Comparison of ENCODE assay signal across 8 mouse cellular contexts in genomic region chr11:75795321-75795636, GRCm38 (mm10). TPM values are rescaled to one million over a fixed set of nuclear protein-coding genes. Genes with fewer than 3 reads are reported as not detected.
DNase-seq lines count a peak whose midpoint lies in the region; ATAC-seq and TF ChIP-seq lines count a peak whose summit lies in the region.

No protein-coding gene starts in this region.

- H3K4me3 ChIP-seq in testis, adult 2 months (ENCODE audit: control insufficient read depth, low read depth, low read length): peak overlapping the region; percentile 51; the same call in 1 of the 2 replicates
- peak overlapping the region; percentile 42 for H3K4me3 ChIP-seq in liver, embryonic 13.5 days (replicated peaks)

- peak; percentile 38 for DNase-seq in embryo, embryonic 11 days
- no peak for DNase-seq in embryo, embryonic 9.5 days (ENCODE audit: extremely low spot score)
- DNase-seq in testis, postnatal 14 days (ENCODE audit: low spot score): no peak
- DNase-seq in liver, embryonic 13.5 days: no peak
- no peak for DNase-seq in c-Kit-positive CD71-positive TER-119-positive erythroid progenitor cells, embryonic 14.5 days (ENCODE audit: low spot score)
- no peak for DNase-seq in layer of hippocampus, postnatal 14 days (ENCODE audit: low spot score in 2 of 2)
- no peak for DNase-seq in ovary, adult 18-20 months (ENCODE audit: low spot score)

- H3K4me2 ChIP-seq in liver, embryonic 13.5 days: peak overlapping the region; percentile 43

- no peaks in the 10 kb centered on the region for H3K9me3 ChIP-seq in liver, embryonic 13.5 days (replicated peaks)

- TF ChIP-seq POLR2A in testis, adult 2 months (IDR thresholded peaks at IDR 0.05; ENCODE audit: control insufficient read depth, low read depth, low read length): no peak

- no peaks in the 10 kb centered on the region for H3K36me3 ChIP-seq in testis, adult 2 months (ENCODE audit: control insufficient read depth, insufficient read depth, low read length)
- no peaks in the 10 kb centered on the region for H3K36me3 ChIP-seq in liver, embryonic 13.5 days

- no peaks in the 10 kb centered on the region for H3K27me3 ChIP-seq in testis, adult 2 months (ENCODE audit: control insufficient read depth, insufficient read depth, low read length)
- peaks cover 80% of the 10 kb centered on the region for H3K27me3 ChIP-seq in liver, embryonic 13.5 days

- 0 out of 2 replicates have a peak overlapping the region, but pooled peaks have one; percentile 13 for H3K9ac ChIP-seq in liver, embryonic 13.5 days

- TF ChIP-seq CTCF in testis, adult 2 months (IDR thresholded peaks at IDR 0.05; ENCODE audit: control insufficient read depth, insufficient read depth, insufficient replicate concordance, low read depth, low read length): no peak

- H3K4me1 ChIP-seq in testis, adult 2 months (ENCODE audit: control insufficient read depth, insufficient read depth, low read length): peaks cover 8% of the 10 kb centered on the region; the same call in 1 of the 2 replicates
- H3K4me1 ChIP-seq in liver, embryonic 13.5 days (replicated peaks): 0 out of 2 replicates have a peak, but pooled peaks cover 7% of the 10 kb centered on the region

- no peak for ATAC-seq in liver, embryonic 13.5 days (ENCODE audit: low read depth)

- WGBS in liver, embryonic 13.5 days (ENCODE audit: insufficient replicate concordance): 6% methylated on average over 39 of the region's 42 CpGs

- H3K27ac ChIP-seq in testis, adult 2 months (ENCODE audit: control insufficient read depth, insufficient read depth, low read depth, low read length): no peak overlapping the region
- H3K27ac ChIP-seq in liver, embryonic 13.5 days: no peak overlapping the region

RNA-seq across cellular contexts. Expression of gene Doc2b, which starts 0.6 kb away (rescaled TPM):
- 0.78 and 0.96 TPM in 2 replicates for polyA plus RNA-seq in testis, adult 2 months (2012; rRNA removed)
- 0.05 and 0.06 TPM in 2 replicates for polyA plus RNA-seq in liver, embryonic 13.5 days (2015; fragmentation: Nextera tagmentation; extraction: Ambion mirVana)
- 10 to 100 TPM; 84.1 to 86.4 TPM for total RNA-seq in layer of hippocampus, postnatal 14 days (2021)
